Mouse (Mus musculus) MEL (cell line): ENCODE results near the gene Cnot4.

ENCODE experiments used
- CHD2 ChIP-seq: IDR thresholded peaks from 2 replicates; pipeline ENCODE4 v1.6.1; 2011; ENCODE audit warnings: low read length, improper control_type of control experiment
- CTCF ChIP-seq, 3 experiments: IDR thresholded peaks in 2 of 3; conservative IDR thresholded peaks in 1 of 3; 2 replicates each; pipeline ENCODE4 v1.5.1; 2011 to 2012; ENCODE audit warnings: low read length in 3 of 3, low read depth in 2 of 3, mild to moderate bottlenecking in 2 of 3, improper control_type of control experiment in 1 of 3, inconsistent platforms in 1 of 3, mixed read lengths in 1 of 3, moderate library complexity in 1 of 3; ENCODE audit not compliant: control insufficient read depth in 1 of 3, insufficient read depth in 1 of 3, poor library complexity in 1 of 3, severe bottlenecking in 1 of 3
- E2F4 ChIP-seq: IDR thresholded peaks from 2 replicates; pipeline ENCODE4 v1.6.1; 2011; ENCODE audit warnings: low read depth, low read length, improper control_type of control experiment, borderline replicate concordance
- ELF1 ChIP-seq: IDR thresholded peaks from 2 replicates; pipeline ENCODE4 v1.6.1; 2014; ENCODE audit warnings: low read depth, mild to moderate bottlenecking, inconsistent platforms, low read length, improper control_type of control experiment, moderate library complexity
- JUND ChIP-seq: IDR thresholded peaks from 2 replicates; pipeline ENCODE4 v1.6.1; 2011; ENCODE audit warnings: low read depth, mild to moderate bottlenecking, improper control_type of control experiment, low read length
- POLR2A ChIP-seq, 2 experiments: IDR thresholded peaks; 2 replicates each; pipeline ENCODE4 v1.6.1; 2011 to 2012; ENCODE audit warnings: low read length in 2 of 2, mild to moderate bottlenecking in 2 of 2, control low read depth in 1 of 2, improper control_type of control experiment in 1 of 2, low read depth in 1 of 2, moderate library complexity in 1 of 2; ENCODE audit not compliant: control insufficient read depth in 1 of 2, insufficient read depth in 1 of 2, poor library complexity in 1 of 2
- RCOR1 ChIP-seq: IDR thresholded peaks from 2 replicates; pipeline ENCODE4 v1.6.1; 2012; ENCODE audit warnings: low read depth, mild to moderate bottlenecking, inconsistent platforms, low read length, improper control_type of control experiment
- SIN3A ChIP-seq: IDR thresholded peaks from 2 replicates; pipeline ENCODE4 v1.6.1; 2012; ENCODE audit warnings: low read length, improper control_type of control experiment, inconsistent platforms
- TCF12 ChIP-seq: IDR thresholded peaks from 2 replicates; pipeline ENCODE4 v1.6.1; 2014; ENCODE audit warnings: low read depth, mild to moderate bottlenecking, inconsistent platforms, low read length, improper control_type of control experiment, moderate library complexity
- UBTF ChIP-seq: IDR thresholded peaks from 2 replicates; pipeline ENCODE4 v1.6.1; 2012; ENCODE audit warnings: low read depth, mild to moderate bottlenecking, inconsistent platforms, low read length, improper control_type of control experiment, moderate library complexity, borderline replicate concordance; ENCODE audit not compliant: insufficient read depth
- USF1 ChIP-seq: IDR thresholded peaks from 2 replicates; pipeline ENCODE4 v1.6.1; 2014; ENCODE audit warnings: low read depth, mild to moderate bottlenecking, inconsistent platforms, low read length, improper control_type of control experiment, moderate library complexity

DNA sequence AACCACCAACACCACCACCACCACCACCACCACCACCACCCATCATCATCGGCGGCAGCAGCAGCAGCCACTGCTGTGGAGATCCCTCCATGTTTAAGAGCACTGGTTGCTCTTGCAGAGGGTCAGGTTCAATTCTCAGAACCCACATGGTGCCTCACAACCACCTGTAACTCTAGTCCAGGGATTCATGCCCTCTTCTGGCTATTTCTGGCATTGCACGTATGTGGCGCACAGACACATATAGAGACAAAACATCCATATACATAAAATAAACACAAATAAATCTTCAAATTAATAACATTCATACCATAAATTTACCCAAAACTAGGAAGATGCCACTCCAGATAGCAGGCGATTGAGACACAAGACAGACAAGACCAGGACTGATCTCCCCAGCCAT lies 122.8 kb downstream of the Cnot4 start:
- TF ChIP-seq POLR2A (IDR thresholded peaks at IDR 0.05; ENCODE audit: control insufficient read depth in 1 of 2, insufficient read depth in 1 of 2, low read depth in 1 of 2, low read length in 2 of 2, poor library complexity in 1 of 2) (no peak), ELF1 (no peak), TCF12 (no peak), CHD2 (no peak), RCOR1 (no peak), USF1 (no peak), SIN3A (no peak), CTCF (IDR thresholded peaks at IDR 0.05 in 2 of 3, conservative IDR thresholded peaks at IDR 0.05 in 1 of 3; ENCODE audit: control insufficient read depth in 1 of 3, insufficient read depth in 1 of 3, low read depth in 2 of 3, low read length in 3 of 3, poor library complexity in 1 of 3, severe bottlenecking in 1 of 3) (peak in 2 of 3 experiments; percentile 33 to 35; a peak in 3 of 6 replicates), E2F4 (no peak), JUND (no peak), UBTF (no peak)
